Mouse (Mus musculus): ENCODE results near the gene Myo1c. TPM values are rescaled to one million over a fixed set of nuclear protein-coding genes. Genes with fewer than 3 reads are reported as not detected.

Gene Myo1c
- total RNA-seq, 2 experiments from 2014 or later, result 9.0 to 12.2 TPM

DNA sequence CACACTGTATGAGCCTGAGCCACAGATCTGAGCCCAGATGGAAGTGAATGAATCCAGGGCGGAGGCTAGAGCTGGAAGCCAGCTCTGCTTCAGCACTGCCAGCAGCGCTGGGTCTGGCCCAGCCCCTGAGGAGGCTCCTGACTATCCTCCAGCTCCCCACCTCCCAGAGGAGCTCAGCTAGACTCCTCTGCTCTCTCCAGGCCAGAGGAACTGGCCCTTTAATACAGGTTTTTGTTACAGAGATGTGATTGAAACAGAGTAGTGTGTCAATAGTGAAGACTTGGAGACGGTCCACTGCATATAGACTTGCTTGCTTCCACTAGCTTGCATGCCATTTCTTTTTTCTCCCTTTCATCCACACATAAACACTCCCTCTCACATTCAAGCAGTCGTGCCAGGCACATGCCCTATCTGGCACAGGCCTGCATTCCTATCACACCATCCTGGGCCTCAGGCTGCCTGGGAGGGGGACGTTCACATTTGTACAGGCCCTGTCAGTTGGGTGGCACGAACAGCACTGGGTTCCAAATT lies 2.6 kb upstream of the Myo1c start:
- ATAC-seq (replicated peaks; ENCODE audit: poor library complexity), result no peak

DNA sequence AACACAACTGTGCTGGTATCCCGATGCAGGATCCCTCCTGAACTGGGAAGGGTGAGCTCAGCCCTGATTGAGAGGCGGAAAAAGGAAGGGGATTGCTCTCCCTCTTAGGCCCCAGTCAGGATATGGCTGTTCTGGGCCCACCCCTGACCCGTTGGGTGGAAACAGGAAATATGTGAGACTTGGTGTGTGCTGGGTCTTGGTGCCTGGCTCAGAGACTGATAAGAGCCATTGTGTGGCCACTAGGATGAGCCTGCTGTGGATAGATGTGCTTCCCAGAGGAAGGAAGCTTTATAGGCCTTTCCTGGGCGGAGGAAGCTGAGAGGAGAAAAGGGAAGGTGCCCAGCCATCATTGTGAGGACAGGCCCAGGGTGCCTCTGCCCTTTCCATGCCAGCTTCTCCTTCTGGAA lies 1.1 kb upstream of the Myo1c start:
- ATAC-seq (replicated peaks; ENCODE audit: poor library complexity), result no peak

GRCm38 (mm10) chr11:75650958-75651425 lies 688 bp downstream of the Myo1c start:
- peak; percentile 7; the same call in 1 of the 2 replicates for ATAC-seq (replicated peaks; ENCODE audit: poor library complexity)

GRCm38 (mm10) chr11:75651426-75652221 lies 1.3 kb downstream of the Myo1c start:
- peak; percentile 40 for ATAC-seq (replicated peaks; ENCODE audit: poor library complexity)

DNA sequence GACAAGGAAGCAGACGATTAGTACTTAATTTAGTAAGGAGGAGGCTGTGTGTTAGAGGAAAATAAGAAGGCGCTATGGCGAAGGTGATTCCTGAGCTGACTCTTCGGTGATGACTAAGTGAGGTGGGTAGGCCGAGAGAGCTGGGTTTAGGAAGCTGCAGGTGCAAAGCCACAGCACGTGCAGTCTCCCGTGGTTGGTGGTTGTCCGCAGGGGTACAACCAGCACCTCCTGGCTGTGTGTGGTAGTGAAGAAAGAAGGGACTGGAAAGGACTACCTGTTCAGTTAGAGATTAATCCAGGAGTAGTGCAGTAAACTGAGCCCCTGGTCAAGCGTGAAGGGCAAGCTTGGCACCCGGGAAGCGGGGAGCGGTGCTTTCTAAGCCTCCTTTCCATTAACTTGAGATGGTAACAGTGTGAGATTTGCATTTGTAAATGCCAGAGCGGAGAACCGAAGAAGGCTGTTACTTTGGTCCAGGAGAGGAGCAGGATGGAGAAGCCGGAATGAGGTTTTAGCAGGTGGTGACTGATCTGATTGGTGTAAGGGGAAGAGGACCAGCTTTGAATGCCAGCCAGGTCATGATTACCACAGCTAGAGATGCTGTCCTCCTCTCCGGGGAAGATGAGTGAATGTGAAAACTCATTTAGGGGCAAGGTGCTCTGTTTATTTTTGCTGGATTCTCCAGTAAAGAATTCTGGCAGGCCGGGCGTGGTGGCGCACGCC lies 2.1 kb downstream of the Myo1c start:
- no peak for ATAC-seq (replicated peaks; ENCODE audit: poor library complexity)

GRCm38 (mm10) chr11:75652942-75653684 lies 2.8 kb downstream of the Myo1c start:
- no peak for ATAC-seq (replicated peaks; ENCODE audit: poor library complexity)

DNA sequence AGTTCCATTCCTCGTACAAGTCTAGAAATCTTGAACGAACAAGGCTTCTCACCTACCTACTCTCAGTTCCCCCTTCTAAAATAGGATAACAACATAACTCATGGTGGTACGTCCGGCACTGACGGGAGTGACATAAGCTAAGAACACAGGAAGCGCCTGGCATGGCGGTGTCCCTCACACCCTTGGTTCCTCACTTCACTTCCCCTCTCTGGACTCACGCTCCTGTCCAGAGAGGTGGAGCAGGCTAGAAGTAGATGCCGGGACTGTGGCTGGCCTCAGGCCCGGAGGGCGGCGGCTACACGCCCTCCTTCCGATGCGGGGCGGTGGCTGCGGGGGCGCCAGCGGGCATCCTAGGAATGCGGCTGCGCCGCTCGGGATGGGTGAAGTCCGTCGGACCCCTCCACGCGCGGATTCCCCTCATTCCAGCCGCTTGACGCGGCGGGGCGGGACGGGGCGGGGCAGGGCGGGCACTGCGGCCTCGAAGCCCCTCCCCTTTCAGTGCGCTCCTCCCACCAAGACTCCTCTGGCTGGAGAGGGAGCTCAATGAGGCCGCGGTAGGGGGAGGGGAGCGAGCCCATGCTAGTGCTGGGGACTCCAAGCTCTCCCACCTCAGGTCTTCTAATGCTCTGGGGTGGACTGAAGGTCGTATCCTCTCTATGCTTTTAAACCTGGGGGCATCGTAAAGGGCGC lies 3.6 kb downstream of the Myo1c start:
- ATAC-seq (replicated peaks; ENCODE audit: poor library complexity), result peak; percentile 47

- peak; percentile 11 for ATAC-seq (replicated peaks; ENCODE audit: poor library complexity)
Observed at GRCm38 (mm10) chr11:75654471-75655390, 4.4 kb downstream of the Myo1c start.

DNA sequence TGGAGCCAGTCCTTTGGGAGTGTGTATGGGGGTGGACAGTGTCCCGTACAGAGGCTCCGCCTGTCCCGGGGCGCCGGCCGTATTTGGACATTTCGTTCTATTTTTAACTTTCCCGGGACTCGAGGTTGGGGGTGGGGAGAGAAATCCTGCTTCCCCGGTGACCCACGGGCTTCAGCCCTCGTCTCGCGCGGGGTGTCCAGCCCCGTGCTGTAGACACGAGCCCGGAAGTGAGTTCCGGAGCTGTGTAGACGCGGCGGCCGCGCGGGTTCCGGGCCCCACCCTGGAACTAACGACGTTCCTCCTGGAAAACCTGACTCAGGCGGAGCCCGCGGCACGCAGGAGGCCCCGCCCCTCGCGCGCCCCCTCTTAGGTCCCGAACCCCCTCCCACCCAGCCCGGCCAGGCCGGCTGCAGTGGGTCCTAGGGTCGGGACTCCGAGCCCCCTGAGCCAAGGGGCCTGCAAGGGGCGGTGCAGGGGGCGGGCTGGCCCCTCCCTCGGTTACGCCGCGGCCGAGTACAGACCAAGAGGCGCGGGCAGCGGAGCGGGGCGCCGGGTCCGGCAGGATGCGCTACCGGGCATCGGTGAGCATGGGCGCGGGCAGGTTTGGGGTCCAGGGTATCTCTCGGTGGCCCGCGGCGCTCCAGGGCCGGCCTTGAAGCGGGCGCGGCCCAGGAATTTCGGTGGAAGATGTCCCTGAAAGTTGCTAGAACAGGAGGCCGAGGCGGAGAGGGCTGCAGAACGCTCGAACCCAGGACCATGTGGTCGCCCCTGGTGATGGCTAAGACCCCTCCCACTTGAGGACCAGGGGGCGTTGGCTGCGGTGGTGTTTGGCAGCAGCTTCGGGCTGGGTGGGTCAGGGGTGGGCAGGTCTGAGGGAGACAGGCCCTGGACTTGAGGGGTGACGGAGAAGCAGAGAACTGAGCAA lies 5.6 kb downstream of the Myo1c start:
- no peak for ATAC-seq (replicated peaks; ENCODE audit: poor library complexity)

GRCm38 (mm10) chr11:75656621-75657590 lies 6.6 kb downstream of the Myo1c start:
- no peak for ATAC-seq (replicated peaks; ENCODE audit: poor library complexity)

GRCm38 (mm10) chr11:75657841-75658240 lies 7.5 kb downstream of the Myo1c start:
- ATAC-seq (replicated peaks; ENCODE audit: poor library complexity), result no peak

GRCm38 (mm10) chr11:75658311-75658710 lies 8.0 kb downstream of the Myo1c start:
- ATAC-seq (replicated peaks; ENCODE audit: poor library complexity), result no peak

- ATAC-seq (replicated peaks; ENCODE audit: poor library complexity), result no peak
Observed at GRCm38 (mm10) chr11:75658996-75659750, 8.9 kb downstream of the Myo1c start.

GRCm38 (mm10) chr11:75660081-75660590 lies 9.8 kb downstream of the Myo1c start:
- no peak for ATAC-seq (replicated peaks; ENCODE audit: poor library complexity)

GRCm38 (mm10) chr11:75660941-75661800 lies 10.9 kb downstream of the Myo1c start:
- ATAC-seq (replicated peaks; ENCODE audit: poor library complexity), result no peak
